Mouse (Mus musculus) kidney, embryonic 14.5 days (tissue): ENCODE results near the gene Tagap1. TPM values are rescaled to one million over a fixed set of nuclear protein-coding genes. Genes with fewer than 3 reads are reported as not detected.

Experiments used
- polyA plus RNA-seq: library from polyadenylated mRNA; unstranded; fragments of >200 nt; fragmentation: Nextera tagmentation; extraction: Ambion mirVana; gene quantifications from 2 replicates; pipeline ENCODE4 v1.2.1, GENCODE M21; 2014

Tagap1 gene
- polyA plus RNA-seq, 1 experiment from 2014 or later = 80.2 TPM

Other genes starting within 250 kb of the Tagap1 start
- gene Ezr, start 178.4 kb downstream of the Tagap1 start, polyA plus RNA-seq = 96.7 and 158 TPM in 2 replicates
- gene Rsph3b, start 12.5 kb downstream of the Tagap1 start, polyA plus RNA-seq = 38.6 and 45.0 TPM in 2 replicates
- gene Rnaset2b, start 9.5 kb upstream of the Tagap1 start, polyA plus RNA-seq = 256 and 257 TPM in 2 replicates
- gene Gm49721, start 17.7 kb upstream of the Tagap1 start, polyA plus RNA-seq = 0.16 TPM in 1 of 2 replicates, not detected in the other
- not detected in 2 replicates for gene Gm1604a, start 64.4 kb upstream of the Tagap1 start, polyA plus RNA-seq
- gene Rps6ka2, start 209.0 kb upstream of the Tagap1 start, polyA plus RNA-seq = 18.3 and 30.7 TPM in 2 replicates